Mouse (Mus musculus): ENCODE data around the gene Vasp. TPM values are rescaled to one million over a fixed set of nuclear protein-coding genes. Genes with fewer than 3 reads are reported as not detected.

Gene Vasp
- polyA plus RNA-seq, 1 experiment from 2014 or later = 42.4 TPM

- 7% methylated on average over 16 of the region's 16 CpGs for WGBS
- no peaks in the 10 kb centered on the region for H3K36me3 ChIP-seq (replicated peaks)
- peak overlapping the region; percentile 29; the same call in 1 of the 2 replicates for H3K9ac ChIP-seq
- ATAC-seq (ENCODE audit: low FRiP score) = no peak
- peaks cover 32% of the 10 kb centered on the region for H3K4me1 ChIP-seq
- H3K4me3 ChIP-seq (replicated peaks) = peak overlapping the region; percentile 42
- H3K27me3 ChIP-seq = peaks cover 53% of the 10 kb centered on the region
- H3K27ac ChIP-seq = no peak overlapping the region
- no peaks in the 10 kb centered on the region for H3K9me3 ChIP-seq
- peak overlapping the region; percentile 59 for H3K4me2 ChIP-seq
Measured at GRCm38 (mm10) chr7:19301461-19302263, 30.0 kb upstream of the Vasp start.

GRCm38 (mm10) chr7:19300501-19301421 lies 29.1 kb upstream of the Vasp start:
- H3K9me3 ChIP-seq = no peaks in the 10 kb centered on the region
- no peaks in the 10 kb centered on the region for H3K36me3 ChIP-seq (replicated peaks)
- no peak overlapping the region for H3K27ac ChIP-seq
- peaks cover 32% of the 10 kb centered on the region for H3K4me1 ChIP-seq
- ATAC-seq (ENCODE audit: low FRiP score) = peak; percentile 85
- peaks cover 44% of the 10 kb centered on the region for H3K27me3 ChIP-seq
- peak overlapping the region; percentile 59 for H3K4me2 ChIP-seq
- under 1% methylated on average over 29 of the region's 29 CpGs for WGBS
- peak overlapping the region; percentile 42 for H3K9ac ChIP-seq
- peak overlapping the region; percentile 42 for H3K4me3 ChIP-seq (replicated peaks)

GRCm38 (mm10) chr7:19299194-19299593 lies 27.6 kb upstream of the Vasp start:
- Histone ChIP-seq H3K27ac (no peak overlapping the region), H3K9me3 (no peaks in the 10 kb centered on the region), H3K4me3 (replicated peaks) (no peak overlapping the region), H3K4me2 (no peak overlapping the region), H3K4me1 (peaks cover 23% of the 10 kb centered on the region), H3K9ac (no peak overlapping the region), H3K27me3 (peaks cover 28% of the 10 kb centered on the region), H3K36me3 (replicated peaks) (peaks cover 9% of the 10 kb centered on the region; the same call in 1 of the 2 replicates)
- 21% methylated on average over 3 of the region's 3 CpGs for WGBS
- ATAC-seq (ENCODE audit: low FRiP score) = no peak

- Histone ChIP-seq H3K4me2 (no peak overlapping the region), H3K27ac (no peak overlapping the region), H3K27me3 (peaks cover 14% of the 10 kb centered on the region), H3K4me3 (replicated peaks) (no peak overlapping the region), H3K9ac (no peak overlapping the region), H3K36me3 (replicated peaks) (peaks cover 19% of the 10 kb centered on the region), H3K9me3 (no peaks in the 10 kb centered on the region), H3K4me1 (peaks cover 15% of the 10 kb centered on the region)
- 94% methylated on average over 5 of the region's 5 CpGs for WGBS
- no peak for ATAC-seq (ENCODE audit: low FRiP score)
Measured at GRCm38 (mm10) chr7:19297794-19298193, 26.2 kb upstream of the Vasp start.

GRCm38 (mm10) chr7:19297034-19297433 lies 25.4 kb upstream of the Vasp start:
- peaks cover 19% of the 10 kb centered on the region for H3K36me3 ChIP-seq (replicated peaks)
- no peak overlapping the region for H3K27ac ChIP-seq
- WGBS = 90% methylated on average over 6 of the region's 6 CpGs
- no peak overlapping the region for H3K4me2 ChIP-seq
- H3K9ac ChIP-seq = no peak overlapping the region
- peaks cover 13% of the 10 kb centered on the region for H3K4me1 ChIP-seq
- H3K9me3 ChIP-seq = no peaks in the 10 kb centered on the region
- ATAC-seq (ENCODE audit: low FRiP score) = no peak
- no peak overlapping the region for H3K4me3 ChIP-seq (replicated peaks)
- H3K27me3 ChIP-seq = peaks cover 7% of the 10 kb centered on the region

- Histone ChIP-seq H3K36me3 (replicated peaks) (peaks cover 19% of the 10 kb centered on the region), H3K27me3 (no peaks in the 10 kb centered on the region), H3K4me1 (peaks cover 16% of the 10 kb centered on the region), H3K9ac (0 out of 2 replicates have a peak overlapping the region, but pooled peaks have one; percentile 9), H3K9me3 (no peaks in the 10 kb centered on the region), H3K27ac (0 out of 2 replicates have a peak overlapping the region, but pooled peaks have one; percentile 31), H3K4me2 (peak overlapping the region; percentile 44), H3K4me3 (replicated peaks) (peak overlapping the region; percentile 16; the same call in 1 of the 2 replicates)
- WGBS = 12% methylated on average over 22 of the region's 22 CpGs
- ATAC-seq (ENCODE audit: low FRiP score) = peak; percentile 80
Measured at GRCm38 (mm10) chr7:19295503-19296185, 24.0 kb upstream of the Vasp start.

- Histone ChIP-seq H3K36me3 (replicated peaks) (peaks cover 52% of the 10 kb centered on the region), H3K9ac (0 out of 2 replicates have a peak overlapping the region, but pooled peaks have one; percentile 12), H3K4me3 (replicated peaks) (peak overlapping the region; percentile 4), H3K27ac (peak overlapping the region; percentile 65), H3K9me3 (no peaks in the 10 kb centered on the region), H3K27me3 (no peaks in the 10 kb centered on the region), H3K4me2 (peak overlapping the region; percentile 53), H3K4me1 (peaks cover 20% of the 10 kb centered on the region)
- WGBS = 2% methylated on average over 20 of the region's 20 CpGs
- peak; percentile 46 for ATAC-seq (ENCODE audit: low FRiP score)
Measured at GRCm38 (mm10) chr7:19290969-19291596, 19.5 kb upstream of the Vasp start.

GRCm38 (mm10) chr7:19284763-19285162 lies 13.1 kb upstream of the Vasp start:
- no peak overlapping the region for H3K4me2 ChIP-seq
- no peak overlapping the region for H3K27ac ChIP-seq
- peaks cover 14% of the 10 kb centered on the region for H3K4me1 ChIP-seq
- H3K9me3 ChIP-seq = no peaks in the 10 kb centered on the region
- H3K9ac ChIP-seq = no peak overlapping the region
- H3K4me3 ChIP-seq (replicated peaks) = no peak overlapping the region
- H3K27me3 ChIP-seq = peaks cover 20% of the 10 kb centered on the region
- ATAC-seq (ENCODE audit: low FRiP score) = no peak
- 23% methylated on average over 4 of the region's 4 CpGs for WGBS
- peaks cover 29% of the 10 kb centered on the region for H3K36me3 ChIP-seq (replicated peaks)

- 31% methylated on average over 14 of the region's 14 CpGs for WGBS
- H3K4me3 ChIP-seq (replicated peaks) = peak overlapping the region; percentile 80
- peaks cover 34% of the 10 kb centered on the region for H3K27me3 ChIP-seq
- peaks cover 21% of the 10 kb centered on the region for H3K4me1 ChIP-seq
- ATAC-seq (ENCODE audit: low FRiP score) = peak; percentile 21; the same call in 1 of the 2 replicates
- H3K9me3 ChIP-seq = no peaks in the 10 kb centered on the region
- H3K4me2 ChIP-seq = peak overlapping the region; percentile 88
- H3K9ac ChIP-seq = peak overlapping the region; percentile 91
- peaks cover 23% of the 10 kb centered on the region for H3K36me3 ChIP-seq (replicated peaks)
- peak overlapping the region; percentile 87; the same call in 1 of the 2 replicates for H3K27ac ChIP-seq
Measured at GRCm38 (mm10) chr7:19283406-19283804, 11.8 kb upstream of the Vasp start.

- peak; percentile 80 for ATAC-seq (ENCODE audit: low FRiP score)
- WGBS = 1% methylated on average over 35 of the region's 35 CpGs
- Histone ChIP-seq H3K9ac (peak overlapping the region; percentile 91), H3K9me3 (no peaks in the 10 kb centered on the region), H3K4me2 (peak overlapping the region; percentile 88), H3K4me1 (peaks cover 21% of the 10 kb centered on the region), H3K4me3 (replicated peaks) (peak overlapping the region; percentile 80), H3K27ac (peak overlapping the region; percentile 87), H3K36me3 (replicated peaks) (peaks cover 18% of the 10 kb centered on the region), H3K27me3 (peaks cover 39% of the 10 kb centered on the region)
Measured at GRCm38 (mm10) chr7:19282791-19283405, 11.3 kb upstream of the Vasp start.

- H3K4me3 ChIP-seq (replicated peaks) = peak within 1 kb of the TSS; percentile 80
- peak within 1 kb of the TSS; percentile 88 for H3K4me2 ChIP-seq
- H3K27me3 ChIP-seq = peaks cover 44% of the 10 kb centered on the region
- ATAC-seq (ENCODE audit: low FRiP score) = peak; percentile 88
- under 1% methylated on average over 37 of the region's 37 CpGs for WGBS
- peaks cover 21% of the 10 kb centered on the region for H3K4me1 ChIP-seq
- H3K27ac ChIP-seq = peak within 1 kb of the TSS; percentile 87
- H3K9me3 ChIP-seq = no peaks in the 10 kb centered on the region
- peak within 1 kb of the TSS; percentile 91 for H3K9ac ChIP-seq
- peaks cover 13% of the 10 kb centered on the region for H3K36me3 ChIP-seq (replicated peaks)
Measured at GRCm38 (mm10) chr7:19282385-19282784, 10.8 kb upstream of the Vasp start, which contains the start of gene Rtn2. Gene Rtn2 (plus strand): TSS chr7:19282624.
